ENCODE assay signal across 8 mouse cellular contexts in genomic region chr16:13819394-13819743, GRCm38 (mm10). TPM values are rescaled to one million over a fixed set of nuclear protein-coding genes. Genes with fewer than 3 reads are reported as not detected.
A peak's percentile ranks its signal among the peaks of the same experiment; 100 is the strongest.
DNase-seq lines count a peak whose midpoint lies in the region; ATAC-seq and TF ChIP-seq lines count a peak whose summit lies in the region.

No protein-coding gene starts in this region.

- under 1% methylated on average over 36 of the region's 36 CpGs for WGBS in lung, embryonic 14.5 days
- under 1% methylated on average over 35 of the region's 36 CpGs for WGBS in embryonic facial prominence, embryonic 13.5 days
- under 1% methylated on average over 36 of the region's 36 CpGs for WGBS in intestine, embryonic 16.5 days
- under 1% methylated on average over 36 of the region's 36 CpGs for WGBS in neural tube, embryonic 14.5 days

- peak overlapping the region; percentile 79 for H3K4me2 ChIP-seq in lung, embryonic 14.5 days
- H3K4me2 ChIP-seq in embryonic facial prominence, embryonic 13.5 days = peak overlapping the region; percentile 76
- H3K4me2 ChIP-seq in intestine, embryonic 16.5 days (ENCODE audit: low read depth, low read length) = peak overlapping the region; percentile 81
- peak overlapping the region; percentile 84 for H3K4me2 ChIP-seq in neural tube, embryonic 14.5 days (ENCODE audit: low read depth, low read length)

- peak overlapping the region; percentile 81 for H3K4me3 ChIP-seq in lung, embryonic 14.5 days (ENCODE audit: low read depth, low read length)
- H3K4me3 ChIP-seq in embryonic facial prominence, embryonic 13.5 days = peak overlapping the region; percentile 83
- peak overlapping the region; percentile 84 for H3K4me3 ChIP-seq in intestine, embryonic 16.5 days (ENCODE audit: low read length)
- H3K4me3 ChIP-seq in neural tube, embryonic 14.5 days (ENCODE audit: low read depth, low read length) = peak overlapping the region; percentile 84

- no peak for TF ChIP-seq CTCF in lung, embryonic 14.5 days (IDR thresholded peaks at IDR 0.05; ENCODE audit: low read depth)

- H3K9me3 ChIP-seq in lung, embryonic 14.5 days (ENCODE audit: low read depth, low read length) = no peaks in the 10 kb centered on the region
- no peaks in the 10 kb centered on the region for H3K9me3 ChIP-seq in embryonic facial prominence, embryonic 13.5 days
- no peaks in the 10 kb centered on the region for H3K9me3 ChIP-seq in intestine, embryonic 16.5 days (ENCODE audit: control insufficient read depth, low read length)
- no peaks in the 10 kb centered on the region for H3K9me3 ChIP-seq in neural tube, embryonic 14.5 days (ENCODE audit: control insufficient read depth, low read length)

- H3K36me3 ChIP-seq in lung, embryonic 14.5 days (ENCODE audit: insufficient read depth) = peaks cover 17% of the 10 kb centered on the region
- peaks cover 29% of the 10 kb centered on the region for H3K36me3 ChIP-seq in embryonic facial prominence, embryonic 13.5 days
- no peaks in the 10 kb centered on the region for H3K36me3 ChIP-seq in intestine, embryonic 16.5 days (ENCODE audit: control insufficient read depth, insufficient read depth, low read length)
- no peaks in the 10 kb centered on the region; the same call in none of the 2 replicates for H3K36me3 ChIP-seq in neural tube, embryonic 14.5 days (ENCODE audit: control insufficient read depth, insufficient read depth, low read length)

- peak; percentile 61 for ATAC-seq in lung, embryonic 14.5 days (ENCODE audit: insufficient read depth)
- ATAC-seq in embryonic facial prominence, embryonic 13.5 days (ENCODE audit: insufficient number of reproducible peaks, insufficient read depth, low FRiP score, low TSS enrichment, low read depth) = peak; percentile 70
- ATAC-seq in intestine, embryonic 16.5 days = peak; percentile 74
- peak; percentile 62 for ATAC-seq in neural tube, embryonic 14.5 days (ENCODE audit: low read depth)

- peak overlapping the region; percentile 93 for H3K27ac ChIP-seq in lung, embryonic 14.5 days (ENCODE audit: low read depth)
- H3K27ac ChIP-seq in embryonic facial prominence, embryonic 13.5 days = peak overlapping the region; percentile 97
- peak overlapping the region; percentile 94 for H3K27ac ChIP-seq in intestine, embryonic 16.5 days (ENCODE audit: low read length)
- H3K27ac ChIP-seq in neural tube, embryonic 14.5 days (ENCODE audit: low read depth, low read length) = peak overlapping the region; percentile 96

- peaks cover 3% of the 10 kb centered on the region for H3K4me1 ChIP-seq in lung, embryonic 14.5 days (ENCODE audit: insufficient read depth)
- peaks cover 25% of the 10 kb centered on the region for H3K4me1 ChIP-seq in embryonic facial prominence, embryonic 13.5 days
- peaks cover 10% of the 10 kb centered on the region for H3K4me1 ChIP-seq in intestine, embryonic 16.5 days (ENCODE audit: control insufficient read depth, insufficient read depth, low read length)
- peaks cover 11% of the 10 kb centered on the region for H3K4me1 ChIP-seq in neural tube, embryonic 14.5 days (ENCODE audit: control insufficient read depth, insufficient read depth, low read length)

- no peak for DNase-seq in lung, embryonic 14.5 days
- DNase-seq in lung, postnatal 36 days = no peak
- no peak for DNase-seq in adrenal gland, adult 18-20 months (ENCODE audit: low spot score in 2 of 2)
- no peak for DNase-seq in ovary, adult 18-20 months (ENCODE audit: low spot score)
- DNase-seq in MN1 (ENCODE audit: low spot score) = no peak

- H3K27me3 ChIP-seq in lung, embryonic 14.5 days (ENCODE audit: insufficient read depth, low read length) = no peaks in the 10 kb centered on the region
- no peaks in the 10 kb centered on the region for H3K27me3 ChIP-seq in embryonic facial prominence, embryonic 13.5 days
- H3K27me3 ChIP-seq in intestine, embryonic 16.5 days (replicated peaks; ENCODE audit: control insufficient read depth, insufficient read depth, low read length) = no peaks in the 10 kb centered on the region
- no peaks in the 10 kb centered on the region for H3K27me3 ChIP-seq in neural tube, embryonic 14.5 days (ENCODE audit: control insufficient read depth, insufficient read depth, low read length)

- peak overlapping the region; percentile 90 for H3K9ac ChIP-seq in lung, embryonic 14.5 days
- peak overlapping the region; percentile 92 for H3K9ac ChIP-seq in embryonic facial prominence, embryonic 13.5 days
- peak overlapping the region; percentile 83 for H3K9ac ChIP-seq in intestine, embryonic 16.5 days (ENCODE audit: low read depth, low read length)
- peak overlapping the region; percentile 82 for H3K9ac ChIP-seq in neural tube, embryonic 14.5 days (replicated peaks; ENCODE audit: low read depth, low read length)

RNA-seq across cellular contexts. Expression of gene Ntan1, which starts 0.7 kb away (rescaled TPM):
- polyA plus RNA-seq in lung, embryonic 14.5 days (2014; fragmentation: Nextera tagmentation; extraction: Ambion mirVana) = 154 and 162 TPM in 2 replicates
- 235 and 236 TPM in 2 replicates for polyA plus RNA-seq in embryonic facial prominence, embryonic 13.5 days (2015; fragmentation: Nextera tagmentation; extraction: Ambion mirVana)
- polyA plus RNA-seq in intestine, embryonic 16.5 days (2015; fragmentation: Nextera tagmentation; extraction: Ambion mirVana) = 143 and 148 TPM in 2 replicates
- 212 and 222 TPM in 2 replicates for polyA plus RNA-seq in neural tube, embryonic 14.5 days (2014; fragmentation: Nextera tagmentation; extraction: Ambion mirVana)
- 10 to 100 TPM; 48.9 to 76.9 TPM for total RNA-seq in adrenal gland, adult 18-20 months (2021)

RNA-seq across cellular contexts. Expression of gene Rrn3, which starts 38.9 kb away (rescaled TPM):
- polyA plus RNA-seq in lung, embryonic 14.5 days (2014; fragmentation: Nextera tagmentation; extraction: Ambion mirVana) = 63.8 and 66.1 TPM in 2 replicates
- 70.2 and 72.7 TPM in 2 replicates for polyA plus RNA-seq in embryonic facial prominence, embryonic 13.5 days (2015; fragmentation: Nextera tagmentation; extraction: Ambion mirVana)
- polyA plus RNA-seq in intestine, embryonic 16.5 days (2015; fragmentation: Nextera tagmentation; extraction: Ambion mirVana) = 43.8 and 46.1 TPM in 2 replicates
- 97.8 and 116 TPM in 2 replicates for polyA plus RNA-seq in neural tube, embryonic 14.5 days (2014; fragmentation: Nextera tagmentation; extraction: Ambion mirVana)
- total RNA-seq in adrenal gland, adult 18-20 months (2021) = 10 to 100 TPM; 45.5 to 61.1 TPM
